Mouse (Mus musculus) spleen, adult 2 months (tissue): ENCODE measurements at regions not wholly inside any gene's neighbourhood (a gene's known extent, or its start where the extent isn't known, plus 50 kb on each side); places are given as distances from the start of the nearest gene placed in this dataset.

Experiments
- CTCF ChIP-seq: fragments of 200-500 bp; IDR thresholded peaks from 2 replicates; pipeline ENCODE4 v1.5.1; 2011; ENCODE audit warnings: mild to moderate bottlenecking, inconsistent platforms; ENCODE audit not compliant: insufficient read depth, insufficient read length, insufficient replicate concordance; ENCODE audit errors: extremely low read depth
- POLR2A ChIP-seq: fragments of 200-500 bp; IDR thresholded peaks from 2 replicates; pipeline ENCODE4 v1.6.1; 2011; ENCODE audit warnings: low read depth, low read length, inconsistent platforms

GRCm38 (mm10) chr1:73088494-73088893 is 72.8 kb upstream of the Tnp1 start:
- TF ChIP-seq CTCF, result no peak
- TF ChIP-seq POLR2A, result no peak
